26 mouse cellular contexts compared by ENCODE assay signal in the genomic region with DNA sequence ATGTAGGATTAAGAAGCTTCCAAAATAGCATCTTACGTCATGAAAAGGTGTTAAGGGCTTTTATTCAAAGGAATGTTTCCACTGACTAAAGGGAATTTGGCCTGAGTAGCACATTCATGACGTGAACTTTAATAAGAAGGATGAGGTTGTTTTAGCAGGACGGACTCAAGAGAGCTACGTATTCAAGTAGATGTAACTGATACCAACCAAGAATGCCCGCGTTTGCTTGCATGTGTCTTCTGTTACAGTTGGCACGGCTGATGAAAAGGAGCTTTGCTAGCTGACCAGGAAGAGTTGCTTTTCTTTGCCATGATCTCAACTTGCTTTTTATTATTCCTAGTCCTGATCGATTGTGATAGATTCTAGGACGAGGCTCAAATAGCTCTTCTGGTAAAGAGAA.
DNase-seq lines count a peak whose midpoint lies in the region; ATAC-seq and TF ChIP-seq lines count a peak whose summit lies in the region.
"Had no signal": no experiment of that assay in that cellular context is flagged by ENCODE, and none has a peak within 500 bp of the region (broad histone marks: within the 10 kb centered on the region; RNA-seq: fewer than 3 reads in every experiment).

No protein-coding gene starts in this region.

- H3K4me3 ChIP-seq in gastrocnemius, adult 2 months, result no peak overlapping the region
- no peak overlapping the region for H3K4me3 ChIP-seq in hindbrain, postnatal 0 days (ENCODE audit: low read length)
- H3K4me3 ChIP-seq: embryonic facial prominence, embryonic 13.5 days; forebrain, embryonic 12.5 days; forebrain, embryonic 15.5 days; hindbrain, embryonic 12.5 days; hindbrain, embryonic 15.5 days had no signal

- ATAC-seq in hindbrain, postnatal 0 days, result no peak
- ATAC-seq: forebrain, embryonic 15.5 days; Patski had no signal

- TF ChIP-seq CTCF in gastrocnemius, adult 2 months (IDR thresholded peaks at IDR 0.05), result no peak
- no peak for TF ChIP-seq CTCF in hindbrain, postnatal 0 days (IDR thresholded peaks at IDR 0.05; ENCODE audit: low read depth)

- peak; percentile 19 for DNase-seq in gastrocnemius, adult 2 months
- DNase-seq in gastrocnemius, postnatal 4 days (ENCODE audit: low spot score in 2 of 2), result no peak
- peak; percentile 21 for DNase-seq in adipocyte (ENCODE audit: low spot score)
- peak; percentile 32 for DNase-seq in fibroblast of lung, adult 2 months (ENCODE audit: low read depth)
- peak; percentile 12 for DNase-seq in skeletal muscle tissue, adult 2 months (ENCODE audit: low read depth, low spot score)
- no peak for DNase-seq in urinary bladder, adult 18-20 months (ENCODE audit: low spot score in 2 of 2)
- DNase-seq in hindbrain, postnatal 0 days (ENCODE audit: low spot score), result no peak
- DNase-seq: adrenal gland, adult 2 months; adrenal gland, postnatal 14 days; B cell, adult 2 months; cerebellum, adult 11 months; cerebellum, adult 2 months; cerebellum, adult 9-11 months; cerebellum, postnatal 25 days; gastrocnemius, postnatal 10 days; gastrocnemius, postnatal 36 days; heart, adult 11 months had no signal

- no peak overlapping the region for H3K4me2 ChIP-seq in hindbrain, postnatal 0 days (ENCODE audit: low read depth, low read length)
- H3K4me2 ChIP-seq: embryonic facial prominence, embryonic 13.5 days; forebrain, embryonic 12.5 days; forebrain, embryonic 15.5 days; heart, embryonic 11.5 days; hindbrain, embryonic 12.5 days; hindbrain, embryonic 15.5 days had no signal

- no peak overlapping the region for H3K27ac ChIP-seq in gastrocnemius, adult 2 months
- H3K27ac ChIP-seq in hindbrain, postnatal 0 days, result no peak overlapping the region
- H3K27ac ChIP-seq: embryonic facial prominence, embryonic 13.5 days; forebrain, embryonic 12.5 days; forebrain, embryonic 15.5 days; hindbrain, embryonic 12.5 days; hindbrain, embryonic 15.5 days had no signal

- 86% methylated on average over 9 of the region's 9 CpGs for WGBS in hindbrain, postnatal 0 days

- intact Hi-C loops in gastrocnemius, adult 2 months (cut with DNase I), result no loop called here

- no peaks in the 10 kb centered on the region for H3K27me3 ChIP-seq in hindbrain, postnatal 0 days (ENCODE audit: insufficient read depth, low read length)
- H3K27me3 ChIP-seq: CH12.LX; embryonic facial prominence, embryonic 13.5 days; forebrain, embryonic 12.5 days; forebrain, embryonic 15.5 days; hindbrain, embryonic 12.5 days; hindbrain, embryonic 15.5 days; Patski had no signal

- no peak overlapping the region for H3K9ac ChIP-seq in hindbrain, postnatal 0 days (replicated peaks; ENCODE audit: low read length)
- H3K9ac ChIP-seq: embryonic facial prominence, embryonic 13.5 days; forebrain, embryonic 12.5 days; forebrain, embryonic 15.5 days; hindbrain, embryonic 12.5 days; hindbrain, embryonic 15.5 days had no signal

- H3K4me1 ChIP-seq in hindbrain, postnatal 0 days (ENCODE audit: insufficient read depth, low read length), result no peaks in the 10 kb centered on the region
- H3K4me1 ChIP-seq: embryonic facial prominence, embryonic 13.5 days; forebrain, embryonic 12.5 days; forebrain, embryonic 15.5 days; hindbrain, embryonic 12.5 days; hindbrain, embryonic 15.5 days had no signal

- no peaks in the 10 kb centered on the region for H3K36me3 ChIP-seq in hindbrain, postnatal 0 days (ENCODE audit: insufficient read depth, low read length)
- H3K36me3 ChIP-seq: embryonic facial prominence, embryonic 13.5 days; forebrain, embryonic 12.5 days; forebrain, embryonic 15.5 days; G1E; hindbrain, embryonic 12.5 days; hindbrain, embryonic 15.5 days had no signal

- H3K9me3 ChIP-seq in hindbrain, postnatal 0 days (ENCODE audit: low read length), result no peaks in the 10 kb centered on the region
- H3K9me3 ChIP-seq: embryonic facial prominence, embryonic 13.5 days; forebrain, embryonic 12.5 days; forebrain, embryonic 15.5 days; G1E; hindbrain, embryonic 12.5 days; hindbrain, embryonic 15.5 days had no signal

Comparison
In these comparisons a context has a peak if more than half of its experiments do, and no peak if none do; other contexts are left out.
1. DNase-seq: peak in gastrocnemius, adult 2 months (single experiment), adipocyte (single experiment), fibroblast of lung, adult 2 months (single experiment) and skeletal muscle tissue, adult 2 months (single experiment); none in gastrocnemius, postnatal 4 days (0 of 2), urinary bladder, adult 18-20 months (0 of 2) and hindbrain, postnatal 0 days (single experiment).